Mouse (Mus musculus) liver, adult 2 months (tissue): Measurements from ENCODE around the gene Gabbr2. TPM values are rescaled to one million over a fixed set of nuclear protein-coding genes. Genes with fewer than 3 reads are reported as not detected.

Experiments
- DNase-seq: peaks from one replicate; pipeline ENCODE4 v3.0.0-alpha.2; 2011; ENCODE audit warnings: low read depth, low spot score; ENCODE audit errors: extremely low read depth
- H3K27ac ChIP-seq: fragments of 200-500 bp; replicated peaks from 2 replicates; pipeline ENCODE4 v1.5.1; 2012; ENCODE audit warnings: low read depth, mild to moderate bottlenecking, control low read depth, inconsistent platforms, low read length; ENCODE audit not compliant: insufficient read depth
- H3K27me3 ChIP-seq: fragments of 200-500 bp; 2 replicates; pipeline ENCODE4 v1.6.1; 2012; ENCODE audit warnings: mild to moderate bottlenecking, moderate library complexity, low read length, inconsistent platforms; ENCODE audit not compliant: control insufficient read depth, insufficient read depth
- H3K36me3 ChIP-seq: fragments of 200-500 bp; 2 replicates; pipeline ENCODE4 v1.6.1; 2012; ENCODE audit warnings: low read length, inconsistent platforms; ENCODE audit not compliant: control insufficient read depth, insufficient read depth
- H3K4me1 ChIP-seq: fragments of 200-500 bp; 2 replicates; pipeline ENCODE4 v1.6.1; 2011; ENCODE audit warnings: low read length; ENCODE audit not compliant: control insufficient read depth, insufficient read depth
- H3K4me3 ChIP-seq: fragments of 200-500 bp; 2 replicates; pipeline ENCODE4 v1.5.1; 2011; ENCODE audit warnings: low read depth, mild to moderate bottlenecking, control low read depth, low read length, moderate library complexity; ENCODE audit not compliant: insufficient read depth
- H3K79me2 ChIP-seq: fragments of 200-500 bp; 2 replicates; pipeline ENCODE4 v1.6.1; 2012; ENCODE audit warnings: inconsistent platforms, mild to moderate bottlenecking, low read length, moderate library complexity; ENCODE audit not compliant: control insufficient read depth, insufficient read depth
- H3K9ac ChIP-seq: fragments of 200-500 bp; 2 replicates; pipeline ENCODE4 v1.6.1; 2012; ENCODE audit warnings: low read depth, mild to moderate bottlenecking, control low read depth, inconsistent platforms, low read length
- CTCF ChIP-seq: fragments of 200-500 bp; IDR thresholded peaks from 2 replicates; pipeline ENCODE4 v1.5.1; 2011; ENCODE audit warnings: low read depth, low read length, control low read depth
- POLR2A ChIP-seq: fragments of 200-500 bp; IDR thresholded peaks from 2 replicates; pipeline ENCODE4 v1.6.1; 2011; ENCODE audit warnings: low read length, control low read depth; ENCODE audit not compliant: insufficient read depth; ENCODE audit errors: extremely low read depth
- WGBS: fragments of 180-500 bp; shearing (Covaris S2); methylation state at CpG from one replicate; pipeline ENCODE4 v1.1.7; 2018; 5-methylcytosine and 5-hydroxymethylcytosine counted together
- polyA plus RNA-seq: library from polyadenylated mRNA; depleted of rRNA; stranded (reverse); fragments of >200 nt; gene quantifications from 2 replicates; pipeline ENCODE4 v1.2.3, GENCODE M21; 2012
- total RNA-seq: library from RNA; depleted of rRNA; stranded (reverse); fragments of >200 nt; gene quantifications from 2 replicates; pipeline ENCODE4 v1.2.3, GENCODE M21; 2014

Gene Gabbr2
- total and polyA plus RNA-seq, 2 experiments = 7.7 to 15.0 TPM

- Histone ChIP-seq H3K4me3 (no peak overlapping the region), H3K36me3 (no peaks in the 10 kb centered on the region), H3K9ac (no peak overlapping the region), H3K27me3 (no peaks in the 10 kb centered on the region), H3K27ac (no peak overlapping the region), H3K79me2 (peaks cover 6% of the 10 kb centered on the region; the same call in 1 of the 2 replicates), H3K4me1 (no peaks in the 10 kb centered on the region)
- no peak for TF ChIP-seq POLR2A
- no peak for TF ChIP-seq CTCF
- WGBS = 82% methylated on average over 3 of the region's 3 CpGs
- DNase-seq = no peak
These were observed 63.6 kb downstream of the Gabbr2 start for GRCm38 (mm10) chr4:46928112-46928511.

DNA sequence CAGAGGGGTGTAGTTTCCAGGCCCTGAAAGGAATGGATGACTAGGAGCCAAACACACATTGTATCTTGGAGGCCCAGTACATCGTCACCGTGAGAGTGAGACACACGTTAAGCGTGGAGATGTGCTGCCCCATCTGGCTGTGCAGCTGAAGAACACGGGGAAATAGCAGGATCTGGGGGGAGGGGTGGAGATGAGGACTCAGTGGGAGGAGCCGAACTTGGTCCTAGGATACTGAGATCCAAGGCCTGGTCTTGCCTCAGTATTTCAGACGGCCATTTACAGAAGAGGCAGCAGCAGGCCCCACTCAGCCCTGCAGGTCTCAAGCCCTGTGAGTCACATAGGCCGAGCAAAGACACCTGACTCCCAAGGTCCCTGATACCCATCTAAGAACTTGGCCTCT lies 72.5 kb downstream of the Gabbr2 start:
- H3K36me3 ChIP-seq = no peaks in the 10 kb centered on the region
- H3K4me3 ChIP-seq = no peak overlapping the region
- 73% methylated on average over 8 of the region's 8 CpGs for WGBS
- no peak overlapping the region for H3K9ac ChIP-seq
- H3K27me3 ChIP-seq = no peaks in the 10 kb centered on the region
- no peak for TF ChIP-seq POLR2A
- 0 out of 2 replicates have a peak, but pooled peaks have one; percentile 6 for TF ChIP-seq CTCF
- DNase-seq = no peak
- H3K27ac ChIP-seq = no peak overlapping the region
- no peaks in the 10 kb centered on the region for H3K79me2 ChIP-seq
- H3K4me1 ChIP-seq = no peaks in the 10 kb centered on the region

DNA sequence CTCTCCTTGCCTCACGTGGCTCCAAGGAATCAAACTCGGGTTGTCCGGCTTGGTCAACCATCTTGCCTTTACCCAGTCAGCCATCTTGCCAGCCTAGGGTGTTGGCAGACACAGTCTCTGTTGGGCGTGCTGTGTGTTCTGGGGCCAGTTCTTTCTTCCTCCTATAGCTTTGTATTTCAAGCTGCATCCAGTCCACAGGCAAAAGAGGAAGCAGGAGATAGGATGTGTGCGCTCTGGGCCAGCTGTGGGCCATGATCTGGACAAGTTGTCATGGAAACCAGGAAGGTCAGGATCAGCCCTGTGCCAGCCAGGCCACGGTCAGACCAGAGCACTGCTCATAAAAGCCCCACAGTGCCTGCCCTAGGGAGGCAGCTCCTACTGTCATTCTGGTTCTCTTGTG lies 74.9 kb downstream of the Gabbr2 start:
- Histone ChIP-seq H3K9ac (no peak overlapping the region), H3K4me1 (no peaks in the 10 kb centered on the region), H3K27me3 (no peaks in the 10 kb centered on the region), H3K4me3 (no peak overlapping the region), H3K79me2 (no peaks in the 10 kb centered on the region), H3K36me3 (no peaks in the 10 kb centered on the region), H3K27ac (no peak overlapping the region)
- TF ChIP-seq CTCF (no peak), POLR2A (no peak)
- no peak for DNase-seq
- 78% methylated on average over 6 of the region's 6 CpGs for WGBS

DNA sequence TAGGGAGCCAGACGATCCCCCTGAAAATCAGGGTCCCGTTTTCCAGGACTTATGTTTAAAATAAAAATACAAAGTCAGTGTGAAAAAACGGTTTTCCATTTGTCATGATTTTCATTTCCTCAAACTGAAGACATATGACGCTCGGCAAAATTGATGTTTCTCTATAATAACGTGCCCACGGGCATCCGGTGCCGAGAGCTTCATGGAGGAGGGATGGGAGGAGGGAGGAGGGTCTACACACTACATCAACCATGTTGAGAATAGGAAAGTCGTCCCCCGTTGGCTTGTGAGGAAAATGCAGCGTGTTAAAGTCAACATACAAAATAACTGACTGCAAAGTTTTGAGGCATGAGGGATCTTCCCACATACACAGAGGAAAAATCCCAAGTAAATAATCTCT lies 75.7 kb downstream of the Gabbr2 start:
- H3K9ac ChIP-seq = no peak overlapping the region
- TF ChIP-seq CTCF (no peak), POLR2A (no peak)
- no peaks in the 10 kb centered on the region for H3K27me3 ChIP-seq
- no peak overlapping the region for H3K4me3 ChIP-seq
- H3K27ac ChIP-seq = no peak overlapping the region
- no peak for DNase-seq
- H3K36me3 ChIP-seq = no peaks in the 10 kb centered on the region
- H3K79me2 ChIP-seq = no peaks in the 10 kb centered on the region
- 90% methylated on average over 12 of the region's 12 CpGs for WGBS
- H3K4me1 ChIP-seq = no peaks in the 10 kb centered on the region

DNA sequence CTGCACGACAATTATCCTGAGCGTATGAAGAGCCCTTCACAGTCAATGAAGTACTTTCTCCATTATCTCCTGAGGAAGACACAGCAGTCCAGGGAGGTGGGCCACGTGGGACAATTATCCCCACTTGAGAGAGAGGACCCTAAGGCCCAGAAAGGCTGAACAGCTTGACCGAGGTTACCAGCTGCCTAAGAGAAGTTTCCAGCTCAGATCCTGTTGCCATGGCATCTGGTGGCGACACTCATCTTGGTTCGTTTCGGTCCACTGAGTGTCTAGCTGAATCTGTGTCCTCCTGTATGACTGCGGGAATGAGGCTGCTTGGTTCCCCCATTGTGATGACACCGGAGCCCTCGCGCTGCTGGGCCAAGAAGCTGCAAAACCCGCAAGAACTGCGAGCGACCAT lies 76.2 kb downstream of the Gabbr2 start:
- WGBS = 93% methylated on average over 14 of the region's 14 CpGs
- TF ChIP-seq POLR2A (no peak), CTCF (no peak)
- Histone ChIP-seq H3K4me1 (no peaks in the 10 kb centered on the region), H3K4me3 (no peak overlapping the region), H3K27me3 (no peaks in the 10 kb centered on the region), H3K27ac (no peak overlapping the region), H3K9ac (no peak overlapping the region), H3K79me2 (no peaks in the 10 kb centered on the region), H3K36me3 (no peaks in the 10 kb centered on the region)
- no peak for DNase-seq

DNA sequence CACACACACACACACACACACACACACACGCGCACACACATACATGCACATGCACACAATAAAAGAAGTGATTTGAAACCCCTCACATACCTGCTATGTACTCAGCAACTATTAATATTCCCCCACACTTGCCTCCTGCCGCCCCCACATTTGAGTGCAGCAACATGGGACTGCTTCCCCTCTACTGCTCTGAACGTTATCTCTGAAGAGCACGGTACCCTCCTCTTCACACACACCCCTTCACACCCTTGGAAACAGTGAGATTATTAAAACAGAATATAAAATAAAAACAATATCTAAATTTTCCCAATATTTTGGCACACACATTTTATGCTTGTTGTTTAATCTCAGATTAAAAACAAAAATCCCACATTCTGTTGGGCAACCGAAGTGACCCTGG lies 77.1 kb downstream of the Gabbr2 start:
- H3K9ac ChIP-seq = no peak overlapping the region
- WGBS = 86% methylated on average over 6 of the region's 6 CpGs
- no peak overlapping the region for H3K27ac ChIP-seq
- DNase-seq = no peak
- H3K36me3 ChIP-seq = no peaks in the 10 kb centered on the region
- H3K79me2 ChIP-seq = no peaks in the 10 kb centered on the region
- no peak overlapping the region for H3K4me3 ChIP-seq
- no peak for TF ChIP-seq POLR2A
- no peak for TF ChIP-seq CTCF
- H3K27me3 ChIP-seq = no peaks in the 10 kb centered on the region
- H3K4me1 ChIP-seq = no peaks in the 10 kb centered on the region
